Mouse (Mus musculus): ENCODE measurements at regions not wholly inside any gene's neighbourhood (a gene's known extent, or its start where the extent isn't known, plus 50 kb on each side); places are given as distances from the start of the nearest gene placed in this dataset.

DNA sequence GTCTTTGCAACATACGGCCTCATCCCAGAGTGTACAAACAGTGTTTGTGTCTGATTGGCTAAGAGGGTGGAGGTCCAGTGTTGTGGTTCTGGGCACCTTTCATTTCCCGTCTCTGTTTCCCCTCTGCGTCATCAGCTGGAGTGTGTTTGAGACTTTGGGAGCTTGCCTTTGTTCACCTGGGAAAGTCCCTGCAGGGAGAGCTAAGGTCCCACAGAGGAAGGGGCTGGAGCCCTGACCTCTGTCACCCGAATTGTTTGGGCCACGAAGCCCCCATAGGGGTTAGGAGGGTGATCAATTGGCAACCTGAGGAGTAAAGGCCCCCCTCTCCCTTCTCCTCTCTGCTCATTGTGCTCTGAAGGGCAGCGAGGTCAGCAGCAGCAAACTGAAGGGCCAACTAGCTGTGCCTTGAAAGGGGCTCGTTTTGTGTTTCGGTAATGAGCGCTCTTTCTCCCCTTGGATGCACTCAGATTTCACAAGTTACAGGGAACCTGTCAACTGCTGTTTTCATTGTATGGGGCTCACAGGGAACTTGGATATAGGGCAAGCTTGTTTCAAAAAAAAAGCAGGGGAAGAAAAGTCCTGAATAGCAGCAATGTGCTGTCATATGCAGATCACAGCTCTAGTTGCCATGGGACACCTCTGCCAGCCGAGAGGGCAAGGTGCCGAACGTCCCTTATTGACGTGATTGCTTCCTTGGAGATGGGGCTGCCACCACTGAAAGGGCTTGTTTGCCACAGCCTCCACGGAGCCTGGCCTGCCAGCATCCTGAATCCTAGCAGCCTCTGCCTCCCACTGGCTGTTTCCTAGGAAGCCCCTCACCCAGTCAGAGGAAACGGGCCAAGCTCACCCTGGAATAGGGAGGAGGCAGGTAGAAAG lies 201.7 kb downstream of the Zfp36l1 start:
- no peak for DNase-seq (ENCODE audit: low spot score)

DNA sequence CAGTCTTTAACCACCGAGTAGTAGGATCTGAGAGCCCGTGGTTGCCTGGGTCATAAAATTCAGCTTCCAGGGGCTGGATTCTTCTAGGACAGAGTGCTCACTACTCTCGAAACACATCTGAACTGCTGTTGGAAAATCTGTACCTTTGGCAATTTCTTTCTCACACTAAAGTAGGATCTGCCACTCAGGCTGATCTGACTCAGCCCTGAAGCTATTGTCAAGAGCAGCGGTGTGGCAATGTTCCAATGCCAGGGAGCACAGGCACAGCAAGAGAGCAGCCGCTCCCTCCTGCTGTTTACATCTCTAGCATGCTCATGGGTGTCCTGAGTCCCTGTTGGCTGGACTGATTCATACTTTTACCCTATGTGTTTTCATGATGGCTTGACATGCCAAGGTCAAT lies 205.2 kb downstream of the Zfp36l1 start:
- DNase-seq (ENCODE audit: low spot score) = no peak

DNA sequence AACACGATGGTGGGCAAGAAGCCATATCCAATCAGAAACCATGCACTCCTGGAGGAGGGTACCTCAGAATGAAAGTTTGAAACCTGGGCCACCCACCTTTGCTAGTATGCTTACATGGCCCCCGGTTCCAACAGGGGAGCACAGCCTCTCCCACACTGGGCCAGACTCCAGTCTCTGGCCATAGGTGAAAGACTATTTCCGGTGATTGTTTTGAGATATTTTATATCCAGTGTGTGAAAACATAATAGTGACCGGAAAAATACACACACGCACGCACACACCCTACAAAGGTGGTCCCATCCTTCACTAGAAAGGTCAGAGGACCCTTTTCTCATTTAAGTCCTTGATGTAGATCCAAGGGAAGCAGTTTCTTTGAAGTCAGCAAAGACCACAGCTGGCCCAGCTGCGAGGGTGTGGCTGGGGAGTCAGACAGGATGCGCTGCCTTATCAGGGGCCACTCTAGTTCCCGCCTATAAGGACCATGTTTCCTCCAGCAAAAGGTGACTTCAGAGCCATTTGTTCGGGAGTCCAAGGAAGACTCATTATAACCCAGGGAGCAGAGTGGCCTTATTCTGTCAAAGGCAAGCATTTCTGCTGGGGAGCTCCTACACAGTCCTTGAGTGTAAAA lies 206.0 kb downstream of the Zfp36l1 start:
- DNase-seq (ENCODE audit: low spot score) = no peak

DNA sequence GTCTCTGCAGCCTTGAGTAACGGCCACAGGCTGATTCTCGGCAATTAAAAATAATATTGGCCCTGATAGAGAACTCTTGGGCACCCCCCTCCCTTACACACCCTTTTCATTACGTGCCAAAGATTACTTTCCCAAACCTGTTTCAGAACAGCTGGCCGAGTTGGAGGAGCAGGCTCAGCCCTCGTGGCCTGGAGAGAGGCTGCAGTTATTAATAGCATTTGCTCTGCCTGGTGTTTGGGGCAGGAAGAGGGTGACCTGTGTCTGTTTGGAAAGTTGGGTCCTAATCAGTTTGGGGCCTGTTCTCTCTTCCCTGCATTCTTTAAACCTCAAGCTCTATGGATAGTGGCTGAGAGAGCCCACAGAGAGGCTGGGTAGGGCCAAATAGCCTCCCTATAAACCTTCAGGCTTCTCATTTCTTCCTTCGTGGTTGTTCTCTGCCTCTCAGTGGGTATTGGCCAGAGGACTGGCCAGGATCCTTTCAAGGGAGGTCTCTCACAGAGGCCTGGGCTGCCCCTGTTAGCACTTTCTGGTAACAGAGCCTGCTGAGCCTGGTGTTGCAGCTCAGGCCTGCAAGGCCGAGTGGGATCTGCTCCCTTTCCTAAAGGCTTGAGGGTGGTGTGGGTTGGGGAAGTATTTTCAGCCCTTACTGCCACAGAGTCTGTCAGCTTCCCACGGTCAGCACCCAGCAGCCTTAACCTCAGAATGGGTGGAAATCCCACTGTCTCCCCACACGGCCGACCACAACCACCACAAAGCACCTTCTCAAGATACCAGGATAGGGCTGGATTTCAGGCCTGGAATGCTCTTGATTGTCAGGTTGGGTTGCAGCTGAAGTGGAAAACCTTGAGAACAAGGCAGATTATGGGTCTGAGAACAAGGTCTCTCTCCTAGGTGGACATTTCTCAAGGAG lies 206.7 kb downstream of the Zfp36l1 start:
- peak; percentile 61 for DNase-seq (ENCODE audit: low spot score)

DNA sequence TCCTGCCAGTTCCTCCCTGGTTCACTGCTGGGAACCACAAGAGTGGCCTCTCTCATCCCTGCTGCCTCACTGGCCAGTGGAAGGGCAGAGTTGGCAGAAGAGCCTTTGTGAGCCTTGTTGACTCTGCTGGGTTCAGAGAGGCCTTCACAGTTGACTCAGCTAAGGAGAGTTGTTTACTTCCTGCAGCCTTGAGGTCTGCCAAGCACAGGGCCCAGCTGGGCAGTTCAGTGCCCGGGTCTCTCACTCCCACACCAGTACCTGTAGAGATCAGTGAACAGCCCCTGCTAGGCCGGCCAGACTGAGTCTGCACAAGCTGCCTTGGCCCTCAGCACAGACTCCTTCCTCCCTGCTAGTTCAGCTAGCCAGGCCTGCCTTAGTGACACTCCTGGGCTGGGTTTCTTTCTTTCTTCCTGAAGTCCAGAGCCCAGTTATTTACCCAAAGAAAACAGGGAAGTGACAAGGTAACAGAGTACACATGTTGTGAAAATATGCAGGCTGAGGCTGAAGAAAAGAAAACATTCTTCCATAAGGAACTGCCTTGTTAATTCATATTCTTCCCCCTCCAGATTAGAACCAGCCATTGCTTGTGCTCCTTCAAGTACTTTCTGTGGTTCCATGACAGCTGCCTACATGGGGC lies 207.8 kb downstream of the Zfp36l1 start:
- DNase-seq (ENCODE audit: low spot score) = peak; percentile 38

DNA sequence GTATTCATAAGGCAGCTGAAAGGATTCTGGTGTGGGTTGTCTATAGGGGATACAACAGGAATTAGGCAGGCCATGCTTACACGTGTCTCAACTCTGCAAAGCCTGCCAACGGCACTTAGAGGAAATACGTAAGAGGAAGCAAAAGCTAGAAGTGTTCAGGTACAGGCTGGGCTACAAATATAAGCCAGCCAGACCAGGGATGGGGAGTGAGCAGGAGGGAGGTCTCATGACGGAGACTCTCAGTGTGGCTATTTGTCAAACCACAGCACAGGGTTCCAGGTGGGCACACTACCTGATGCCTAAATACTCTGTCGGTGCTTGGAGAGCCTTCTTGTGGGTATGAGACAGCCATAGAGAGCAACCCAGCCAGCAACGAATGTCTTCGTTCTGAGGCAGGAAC lies 210.1 kb downstream of the Zfp36l1 start:
- DNase-seq (ENCODE audit: low spot score) = no peak

DNA sequence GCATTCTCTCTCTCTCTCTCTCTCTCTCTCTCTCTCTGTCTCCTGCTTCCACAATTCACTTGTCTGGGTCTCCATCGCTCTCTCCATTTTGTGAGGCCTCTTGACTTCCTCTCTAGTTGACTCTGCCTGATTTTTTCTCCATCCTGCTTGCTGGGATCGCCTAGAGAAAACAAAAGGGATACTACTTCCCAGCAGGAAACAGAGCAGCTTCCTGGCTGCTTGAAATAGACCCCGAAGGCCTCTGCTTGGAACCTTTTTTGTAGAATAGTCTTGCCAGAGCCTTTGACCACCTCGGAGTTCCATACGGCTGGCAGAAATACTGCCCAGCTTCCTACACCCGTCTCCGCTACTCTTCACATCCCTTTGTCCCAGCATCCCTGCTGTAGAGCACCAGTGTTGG lies 210.7 kb downstream of the Zfp36l1 start:
- no peak for DNase-seq (ENCODE audit: low spot score)

DNA sequence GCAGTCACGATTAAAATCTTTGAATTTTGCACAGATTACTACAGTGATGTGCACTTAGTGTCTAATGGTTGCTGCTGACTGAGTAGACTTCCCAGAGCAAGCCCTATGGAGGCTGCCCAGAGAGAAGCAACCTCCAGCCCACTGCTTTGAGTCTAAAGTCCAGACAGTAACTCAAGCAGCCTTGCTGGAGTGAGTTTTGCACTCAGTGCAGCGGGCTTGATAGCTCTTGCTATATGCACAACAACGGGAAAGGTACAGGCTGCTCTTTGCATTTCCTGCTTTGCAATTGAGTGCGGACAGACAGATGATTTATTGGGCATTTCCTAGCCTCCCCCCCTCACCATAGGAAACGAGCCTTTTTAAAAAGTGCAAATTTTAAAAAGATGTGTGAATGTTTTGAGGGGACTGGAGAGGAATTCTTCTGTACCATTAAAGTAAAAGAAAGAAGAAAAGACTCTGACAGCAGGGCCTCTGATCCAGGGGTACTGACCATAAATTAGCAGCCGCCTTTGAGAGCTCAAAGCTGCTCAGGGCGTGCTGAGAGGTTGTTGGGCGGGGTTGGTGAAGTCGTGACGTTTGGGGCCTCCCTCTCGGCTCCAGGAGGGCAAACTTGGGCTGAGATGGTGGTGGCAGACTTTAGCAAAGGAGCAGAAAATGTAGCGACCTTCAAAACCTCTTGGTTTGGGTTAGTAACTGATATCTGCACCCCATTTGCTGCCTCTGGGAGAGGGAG lies 214.4 kb downstream of the Zfp36l1 start:
- DNase-seq (ENCODE audit: low spot score) = no peak

DNA sequence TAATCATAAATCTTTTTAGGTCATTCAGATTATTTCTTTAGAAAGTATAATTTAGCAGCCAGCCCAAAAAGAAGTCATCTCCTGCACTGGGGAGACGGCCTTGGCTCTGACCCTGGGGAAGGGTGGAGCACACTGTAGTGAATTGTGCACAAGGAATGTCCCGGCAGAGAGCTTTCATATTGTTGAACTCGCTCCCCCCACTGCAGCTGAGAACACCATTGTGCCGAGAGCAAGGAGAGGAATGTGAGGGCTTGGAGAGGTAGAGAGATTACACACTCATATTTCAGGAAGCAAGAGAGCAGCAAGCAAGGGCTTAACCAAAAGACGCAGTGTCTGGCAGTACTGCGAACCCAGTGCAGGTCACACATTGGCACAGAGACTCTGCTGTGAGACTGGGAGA lies 216.8 kb downstream of the Zfp36l1 start:
- DNase-seq (ENCODE audit: low spot score) = no peak

DNA sequence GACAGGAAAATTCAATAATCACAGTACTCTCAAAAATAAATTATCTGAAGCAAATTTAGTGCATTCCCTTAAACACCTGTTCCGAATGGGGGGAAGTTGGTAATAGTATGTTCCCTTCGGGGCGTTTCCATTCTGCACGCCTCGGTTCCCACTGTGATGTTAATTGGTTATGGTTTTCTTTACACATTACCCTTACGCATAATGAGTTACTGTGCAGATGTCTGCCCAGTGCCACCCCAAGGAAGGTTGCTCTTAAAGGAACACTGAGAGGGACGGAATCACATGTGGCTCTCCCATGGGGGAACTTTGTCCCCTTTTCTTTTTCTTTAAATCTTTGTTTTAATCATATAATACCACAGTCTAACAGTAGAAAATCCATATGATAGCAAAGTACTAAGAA lies 217.5 kb downstream of the Zfp36l1 start:
- no peak for DNase-seq (ENCODE audit: low spot score)

DNA sequence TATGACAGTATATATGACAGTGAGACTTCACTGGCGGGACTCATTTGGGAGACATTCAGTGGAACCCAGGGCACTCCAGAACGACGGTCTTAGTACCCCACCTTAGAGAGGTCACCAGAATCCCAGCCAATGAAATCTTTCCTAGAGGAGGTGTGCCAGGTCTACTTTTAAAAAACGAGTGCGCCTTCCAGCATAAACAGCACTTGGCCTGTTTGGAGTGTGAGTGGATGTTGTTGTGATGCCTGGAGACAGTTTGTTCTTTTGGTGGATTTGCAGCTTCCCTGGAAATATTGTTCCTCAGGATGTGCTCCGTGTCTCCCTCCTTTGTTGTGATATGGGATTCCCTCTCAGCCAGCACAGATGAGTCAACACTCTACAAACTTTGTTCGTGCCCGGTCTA lies 219.9 kb downstream of the Zfp36l1 start:
- DNase-seq (ENCODE audit: low spot score) = no peak

DNA sequence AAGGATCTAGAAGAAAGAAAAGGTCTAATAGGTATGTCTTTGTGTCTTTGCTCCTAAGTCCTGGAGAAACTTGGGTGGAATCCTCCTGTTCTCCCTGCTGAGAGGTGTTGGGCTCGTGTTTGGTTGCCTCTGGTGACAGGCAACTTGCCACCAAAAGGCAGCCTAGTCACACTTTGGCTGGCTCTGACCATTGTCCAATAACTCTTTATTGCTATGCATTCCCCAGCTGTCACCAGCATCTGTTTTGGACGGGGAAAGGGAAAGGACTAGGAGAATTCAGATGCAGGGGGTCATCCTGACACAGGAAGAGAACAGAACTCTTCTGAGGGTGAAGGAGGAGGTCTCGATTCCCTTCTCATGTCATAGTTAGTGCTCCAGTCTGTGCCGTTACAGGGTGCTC lies 220.9 kb downstream of the Zfp36l1 start:
- no peak for DNase-seq (ENCODE audit: low spot score)

DNA sequence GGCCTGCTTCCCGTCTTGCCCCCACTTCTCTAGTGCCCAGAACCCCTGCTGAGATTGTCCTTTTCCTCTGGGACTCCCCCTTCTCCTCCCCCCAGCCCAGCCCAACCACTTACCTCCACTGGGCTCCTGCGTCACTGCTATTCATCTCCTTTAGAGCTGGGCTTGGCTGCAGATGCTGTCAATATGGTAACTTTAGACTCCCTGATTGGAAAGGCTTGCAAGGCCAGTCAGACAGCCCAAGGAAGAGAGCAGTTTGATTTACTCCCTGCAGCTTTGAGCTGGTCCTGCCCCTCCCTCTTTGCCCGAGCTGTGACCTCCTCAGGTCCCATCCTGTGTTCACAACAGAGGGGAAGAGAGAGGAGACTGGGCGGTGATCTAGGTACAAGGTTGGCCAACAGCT lies 221.9 kb downstream of the Zfp36l1 start:
- no peak for DNase-seq (ENCODE audit: low spot score)

DNA sequence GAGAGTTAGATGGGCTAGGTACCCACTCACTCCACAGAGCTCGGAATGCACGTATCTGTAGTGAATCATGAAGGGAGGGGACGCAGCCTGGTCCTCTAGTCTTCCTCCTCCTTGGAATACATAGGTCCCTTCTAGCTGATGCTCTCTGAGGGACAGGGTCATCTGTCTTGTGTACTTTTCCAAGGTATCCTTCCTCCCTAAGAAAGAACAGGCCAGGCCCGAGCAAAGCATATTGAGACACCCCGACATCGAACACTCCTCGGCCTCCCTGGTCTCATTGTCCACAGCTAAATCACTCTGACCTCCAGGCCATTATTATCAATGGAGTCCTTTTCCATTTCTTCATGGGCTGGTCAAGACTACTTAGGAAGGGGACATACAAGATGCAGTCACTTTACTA lies 222.5 kb downstream of the Zfp36l1 start:
- no peak for DNase-seq (ENCODE audit: low spot score)

DNA sequence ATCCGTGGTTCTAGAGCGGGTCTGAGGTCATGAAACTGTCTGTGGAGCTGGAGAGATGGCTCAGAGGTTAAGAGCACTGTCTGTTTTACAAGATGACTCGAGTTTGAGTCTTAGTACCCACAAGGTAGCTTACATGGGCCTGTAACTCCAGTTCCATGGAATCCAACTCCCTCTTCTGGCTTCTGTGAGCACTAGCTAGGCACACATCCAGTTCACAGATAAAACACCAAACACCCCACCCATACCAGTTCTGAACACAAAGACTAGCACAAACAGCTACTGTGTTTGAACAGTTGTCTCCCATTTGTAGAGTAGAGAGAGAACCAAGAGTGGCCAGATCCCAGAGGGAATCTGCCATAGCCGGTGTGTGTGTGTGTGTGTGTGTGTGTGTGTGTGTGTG lies 224.0 kb downstream of the Zfp36l1 start:
- DNase-seq (ENCODE audit: low spot score) = no peak

DNA sequence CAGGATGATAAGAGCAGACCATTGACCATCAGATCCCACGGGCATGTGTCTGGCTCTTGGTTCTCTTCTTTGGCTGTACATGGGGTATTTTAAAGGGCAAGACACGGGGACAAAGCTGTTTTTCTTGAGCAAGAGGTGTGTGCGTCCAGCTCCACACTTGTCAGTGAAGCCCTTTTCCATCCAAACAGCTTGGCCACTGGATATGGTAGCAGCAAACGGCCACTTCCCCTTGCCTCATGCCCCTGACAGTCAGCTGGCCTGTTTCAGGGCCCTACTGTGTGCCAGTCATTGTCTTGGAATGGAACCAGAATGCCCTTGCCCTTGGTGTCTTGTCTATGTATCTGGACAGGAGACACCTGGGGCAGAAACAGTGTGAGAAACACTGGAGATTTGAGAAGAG lies 224.7 kb downstream of the Zfp36l1 start:
- no peak for DNase-seq (ENCODE audit: low spot score)

DNA sequence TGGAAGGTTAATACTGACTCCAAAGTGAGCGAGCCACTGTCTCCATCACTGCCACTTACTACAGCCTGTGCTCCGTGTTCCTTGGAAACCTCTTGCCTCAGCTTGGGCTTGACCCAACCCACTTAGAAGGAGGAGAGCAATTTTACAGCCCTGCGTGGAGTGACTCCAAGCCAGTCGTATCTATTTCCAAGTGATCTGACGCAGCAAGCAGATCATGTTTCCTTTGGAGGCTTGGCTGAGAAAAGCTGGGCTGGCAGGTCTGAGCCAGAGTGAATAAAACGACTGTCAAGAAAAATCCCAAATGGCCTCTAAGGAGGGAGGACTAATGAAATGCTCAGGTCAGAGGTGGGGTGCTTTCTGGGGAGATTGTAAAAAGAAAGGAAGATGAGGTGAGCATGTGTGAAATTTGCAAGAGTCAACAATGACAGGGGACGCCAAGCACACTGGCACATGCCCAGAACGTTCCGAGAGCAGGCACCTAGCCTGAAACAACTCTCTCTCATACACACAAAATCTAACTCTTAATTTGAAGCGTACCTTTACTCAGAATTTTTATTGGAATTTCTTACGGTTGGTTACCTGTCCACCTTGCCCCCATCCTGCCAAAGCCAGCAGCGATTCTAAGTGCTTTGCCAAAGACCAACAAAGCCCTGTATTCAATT lies 225.5 kb downstream of the Zfp36l1 start:
- DNase-seq (ENCODE audit: low spot score) = peak; percentile 79

DNA sequence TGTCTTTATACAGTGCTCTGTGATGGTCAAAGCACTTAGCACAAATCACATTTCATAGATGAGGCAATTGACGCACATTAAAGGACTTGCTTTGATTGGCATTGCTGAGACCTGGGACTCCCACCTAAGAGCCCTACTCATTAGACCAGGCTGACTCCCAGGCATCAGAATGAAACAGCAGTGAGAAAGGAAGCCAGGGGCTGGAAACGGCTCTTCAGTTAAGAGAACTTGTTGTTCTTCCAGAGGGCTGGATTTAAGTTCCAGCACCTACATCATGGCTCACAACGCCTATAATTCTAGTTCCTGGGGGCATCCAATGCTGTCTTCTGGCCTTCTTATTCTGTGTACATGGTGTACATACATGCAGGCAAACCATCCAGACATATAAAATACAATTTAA lies 226.3 kb downstream of the Zfp36l1 start:
- no peak for DNase-seq (ENCODE audit: low spot score)

DNA sequence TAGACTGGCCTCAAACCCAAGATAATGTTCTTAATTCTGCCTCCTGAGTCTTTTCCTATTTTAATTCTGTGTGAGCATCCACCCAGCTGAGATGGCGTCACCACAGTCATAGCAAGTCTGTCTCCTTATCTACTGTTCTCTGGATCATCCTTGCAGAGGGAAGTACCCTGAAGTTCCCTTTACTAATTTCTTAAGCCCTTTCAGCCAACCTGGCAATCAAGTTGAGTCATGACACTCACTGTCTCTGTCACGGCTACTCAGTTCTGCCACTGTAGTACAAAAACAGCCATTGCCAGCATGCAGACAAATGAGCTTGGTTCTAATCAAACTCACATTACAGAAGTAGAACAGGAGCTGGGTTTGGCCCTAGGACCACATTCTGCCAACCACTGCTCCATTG lies 227.5 kb downstream of the Zfp36l1 start:
- DNase-seq (ENCODE audit: low spot score) = no peak

DNA sequence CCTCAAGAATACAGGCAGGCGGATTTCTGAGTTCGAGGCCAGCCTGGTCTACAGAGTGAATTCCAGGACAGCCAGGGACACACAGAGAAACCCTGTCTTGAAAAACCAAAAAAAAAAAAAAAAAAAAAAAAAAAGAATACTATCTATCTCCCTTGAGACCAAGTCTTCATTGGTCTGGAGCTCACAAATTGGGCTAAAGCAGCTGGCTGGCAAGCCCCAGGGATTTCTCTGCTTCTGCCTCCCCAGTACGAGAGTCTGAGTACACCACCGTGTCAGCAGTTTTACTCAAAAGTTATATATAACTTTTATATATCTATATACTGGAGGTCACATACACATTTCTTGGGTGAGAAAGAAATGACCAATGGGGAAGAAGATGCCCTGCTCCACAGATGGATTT lies 229.2 kb downstream of the Zfp36l1 start:
- no peak for DNase-seq (ENCODE audit: low spot score)

DNA sequence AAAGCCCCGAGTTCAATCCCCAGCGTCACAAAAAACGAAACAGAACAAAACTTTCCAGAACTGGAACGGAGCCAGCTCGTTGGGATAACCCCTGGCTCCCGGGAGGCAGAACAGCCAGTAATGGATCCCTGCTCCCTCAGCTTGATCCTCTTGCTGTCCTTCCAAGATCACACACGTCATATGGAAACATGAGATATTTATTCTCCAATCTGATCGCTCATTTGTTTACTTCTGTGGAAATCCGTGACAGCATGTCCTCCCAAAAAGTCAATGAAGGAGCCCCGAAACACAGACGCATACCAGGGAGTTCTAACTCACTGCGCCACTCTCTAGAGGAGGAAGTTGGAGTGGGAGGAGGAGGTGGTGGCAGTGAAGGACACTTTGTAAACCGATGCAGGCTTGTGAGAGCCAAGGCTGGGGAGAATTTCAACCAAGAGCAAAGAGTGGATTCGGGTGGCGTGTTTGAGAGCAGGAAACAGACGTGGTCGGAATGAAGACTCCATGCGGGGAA lies 232.0 kb downstream of the Zfp36l1 start:
- DNase-seq (ENCODE audit: low spot score) = no peak

Measured in testis, postnatal 14 days (tissue).